ENCODE assay signal across 29 mouse cellular contexts in genomic region chr6:54957655-54958054, GRCm38 (mm10). TPM values are rescaled to one million over a fixed set of nuclear protein-coding genes. Genes with fewer than 3 reads are reported as not detected.
A peak's percentile ranks its signal among the peaks of the same experiment; 100 is the strongest.
DNase-seq lines count a peak whose midpoint lies in the region; TF ChIP-seq lines count a peak whose summit lies in the region.
"Had no signal": no experiment of that assay in that cellular context is flagged by ENCODE, and none has a peak within 500 bp of the region (broad histone marks: within the 10 kb centered on the region; RNA-seq: fewer than 3 reads in every experiment).

No protein-coding gene starts in this region.

- TF ChIP-seq EP300 in heart, adult 2 months (IDR thresholded peaks at IDR 0.05; ENCODE audit: insufficient read depth, low read depth, low read length) = no peak

- peaks cover 25% of the 10 kb centered on the region for H3K4me1 ChIP-seq in heart, adult 2 months (ENCODE audit: control insufficient read depth, insufficient read depth, low read length)
- H3K4me1 ChIP-seq in spleen, adult 2 months (ENCODE audit: control insufficient read depth, insufficient read depth, insufficient read length) = peaks cover 11% of the 10 kb centered on the region
- peaks cover 13% of the 10 kb centered on the region for H3K4me1 ChIP-seq in small intestine, adult 2 months (ENCODE audit: control insufficient read depth, insufficient read depth, insufficient read length, low read length)
- H3K4me1 ChIP-seq: forebrain, embryonic 12.5 days; hindbrain, embryonic 12.5 days; midbrain, embryonic 10.5 days; midbrain, embryonic 15.5 days; stomach, embryonic 15.5 days had no signal

- no peak for TF ChIP-seq CTCF in heart, adult 2 months (IDR thresholded peaks at IDR 0.05)
- no peak for TF ChIP-seq CTCF in spleen, adult 2 months (IDR thresholded peaks at IDR 0.05; ENCODE audit: extremely low read depth, insufficient read depth, insufficient read length, insufficient replicate concordance)
- TF ChIP-seq CTCF in small intestine, adult 2 months (IDR thresholded peaks at IDR 0.05; ENCODE audit: extremely low read depth, insufficient read length, insufficient replicate concordance, low read depth, low read length) = no peak

- intact Hi-C loops in heart, adult 2 months (cut with DNase I) = no loop called here
- intact Hi-C loops in heart, postnatal 14 days (cut with DNase I) = no loop called here

- peaks cover 27% of the 10 kb centered on the region for H3K36me3 ChIP-seq in heart, adult 2 months (ENCODE audit: control insufficient read depth, insufficient read depth, low read length)
- no peaks in the 10 kb centered on the region for H3K36me3 ChIP-seq in spleen, adult 2 months (ENCODE audit: control insufficient read depth, insufficient read depth, low read length)
- no peaks in the 10 kb centered on the region for H3K36me3 ChIP-seq in small intestine, adult 2 months (ENCODE audit: control insufficient read depth, insufficient read depth, low read length)
- H3K36me3 ChIP-seq: forebrain, embryonic 12.5 days; heart, embryonic 13.5 days; hindbrain, embryonic 12.5 days; liver, embryonic 12.5 days; midbrain, embryonic 10.5 days; midbrain, embryonic 15.5 days; neural tube, embryonic 15.5 days; stomach, embryonic 15.5 days had no signal

- no peaks in the 10 kb centered on the region for H3K27me3 ChIP-seq in heart, adult 2 months (ENCODE audit: control insufficient read depth, insufficient read depth, low read length)
- H3K27me3 ChIP-seq in spleen, adult 2 months (ENCODE audit: control insufficient read depth, insufficient read depth, low read length) = no peaks in the 10 kb centered on the region
- H3K27me3 ChIP-seq in small intestine, adult 2 months (ENCODE audit: control insufficient read depth, insufficient read depth, low read length) = no peaks in the 10 kb centered on the region
- H3K27me3 ChIP-seq: forebrain, embryonic 12.5 days; heart, embryonic 13.5 days; hindbrain, embryonic 12.5 days; liver, embryonic 12.5 days; midbrain, embryonic 15.5 days; neural tube, embryonic 15.5 days; stomach, embryonic 15.5 days had no signal

- H3K27ac ChIP-seq in heart, adult 2 months = peak overlapping the region; percentile 59
- peak overlapping the region; percentile 54 for H3K27ac ChIP-seq in spleen, adult 2 months (ENCODE audit: insufficient read depth, low read length)
- peak overlapping the region; percentile 18; the same call in 1 of the 2 replicates for H3K27ac ChIP-seq in small intestine, adult 2 months (ENCODE audit: insufficient read depth, low read depth, low read length)
- H3K27ac ChIP-seq: forebrain, embryonic 12.5 days; heart, embryonic 13.5 days; hindbrain, embryonic 12.5 days; liver, embryonic 12.5 days; midbrain, embryonic 10.5 days; midbrain, embryonic 15.5 days; neural tube, embryonic 15.5 days; stomach, embryonic 15.5 days had no signal

- 77% methylated on average over 8 of the region's 8 CpGs for WGBS in heart, adult 2 months
- 87% methylated on average over 8 of the region's 8 CpGs for WGBS in spleen, adult 2 months
- WGBS in small intestine, adult 2 months = 86% methylated on average over 8 of the region's 8 CpGs

- no peak for TF ChIP-seq POLR2A in heart, adult 2 months (IDR thresholded peaks at IDR 0.05; ENCODE audit: insufficient read depth, low read depth, low read length)
- TF ChIP-seq POLR2A in spleen, adult 2 months (IDR thresholded peaks at IDR 0.05; ENCODE audit: low read depth, low read length) = no peak
- no peak for TF ChIP-seq POLR2A in small intestine, adult 2 months (IDR thresholded peaks at IDR 0.05; ENCODE audit: low read depth, low read length)

- H3K4me3 ChIP-seq in heart, adult 2 months = no peak overlapping the region
- H3K4me3 ChIP-seq in spleen, adult 2 months (ENCODE audit: extremely low read depth, insufficient read depth, insufficient read length) = no peak overlapping the region
- H3K4me3 ChIP-seq in small intestine, adult 2 months (ENCODE audit: low read depth, low read length) = no peak overlapping the region
- H3K4me3 ChIP-seq: erythroblast, embryonic 14.5 days; forebrain, embryonic 12.5 days; heart, embryonic 13.5 days; hindbrain, embryonic 12.5 days; liver, embryonic 12.5 days; midbrain, embryonic 10.5 days; midbrain, embryonic 15.5 days; neural tube, embryonic 15.5 days; stomach, embryonic 15.5 days had no signal

- H3K79me2 ChIP-seq in heart, adult 2 months (replicated peaks; ENCODE audit: control insufficient read depth, insufficient read depth, low read length) = peaks cover 1% of the 10 kb centered on the region

- no peak overlapping the region for H3K9ac ChIP-seq in heart, adult 2 months (ENCODE audit: low read depth, low read length)
- H3K9ac ChIP-seq: forebrain, embryonic 12.5 days; forebrain, postnatal 0 days; heart, embryonic 13.5 days; hindbrain, embryonic 12.5 days; liver, embryonic 12.5 days; liver, postnatal 0 days; midbrain, embryonic 15.5 days; neural tube, embryonic 15.5 days; stomach, embryonic 15.5 days had no signal

- peak; percentile 44 for DNase-seq in adrenal gland, adult 2 months
- no peak for DNase-seq in adrenal gland, adult 18-20 months (ENCODE audit: low spot score in 2 of 2)
- DNase-seq in heart, adult 2 months = no peak
- no peak for DNase-seq in heart, postnatal 14 days
- no peak for DNase-seq in spleen, adult 2 months (ENCODE audit: low read depth in 1 of 2, low spot score in 2 of 2)
- no peak for DNase-seq in spleen, adult 18-20 months
- DNase-seq in ovary, postnatal 36 days (ENCODE audit: low spot score) = no peak
- DNase-seq: adrenal gland, adult 8-10 months; cerebellum, adult 18-20 months; cerebellum, postnatal 14 days; forebrain, postnatal 0 days; gastrocnemius, postnatal 14 days; kidney, adult 9 months; kidney, postnatal 10 days; layer of hippocampus, postnatal 36 days; left cerebral cortex, postnatal 4 days; liver, postnatal 0 days; right cerebral cortex, adult 18-20 months; thymus, postnatal 14 days had no signal

RNA-seq across cellular contexts. Expression of gene Nod1, which starts 14.8 kb away (rescaled TPM):
- 10 to 100 TPM in 1 of 2 experiments, 1 to 10 TPM in 1; 9.2 to 13.1 TPM for total RNA-seq in adrenal gland, adult 2 months (2021)
- polyA plus RNA-seq in adrenal gland, adult 2 months (2012; rRNA removed) = 24.8 and 28.8 TPM in 2 replicates
- 1 to 10 TPM; 9.0 to 9.4 TPM for total RNA-seq in adrenal gland, adult 18-20 months (2021)
- 10 to 100 TPM; 17.3 to 18.6 TPM for total RNA-seq in heart, adult 2 months (2021)
- polyA plus RNA-seq in heart, adult 2 months (2012; rRNA removed) = 23.6 and 25.7 TPM in 2 replicates
- 10 to 100 TPM; 17.5 to 20.6 TPM for total RNA-seq in heart, postnatal 14 days (2021)
- polyA plus RNA-seq in spleen, adult 2 months (2012; rRNA removed) = 41.7 and 63.0 TPM in 2 replicates
- 8.5 and 11.2 TPM in 2 replicates for polyA plus RNA-seq in small intestine, adult 2 months (2012; rRNA removed)

RNA-seq across cellular contexts. Expression of gene Ggct, which starts 35.1 kb away (rescaled TPM):
- total RNA-seq in adrenal gland, adult 2 months (2021) = 1 to 10 TPM; 6.2 to 6.4 TPM
- polyA plus RNA-seq in adrenal gland, adult 2 months (2012; rRNA removed) = 0.68 and 0.97 TPM in 2 replicates
- total RNA-seq in adrenal gland, adult 18-20 months (2021) = 1 to 10 TPM; 6.0 to 9.2 TPM
- total RNA-seq in heart, adult 2 months (2021) = 10 to 100 TPM; 26.5 to 29.1 TPM
- 6.8 and 7.8 TPM in 2 replicates for polyA plus RNA-seq in heart, adult 2 months (2012; rRNA removed)
- total RNA-seq in heart, postnatal 14 days (2021) = 10 to 100 TPM; 15.0 to 17.8 TPM
- 3.3 and 4.2 TPM in 2 replicates for polyA plus RNA-seq in spleen, adult 2 months (2012; rRNA removed)
- 0.17 and 1.5 TPM in 2 replicates for polyA plus RNA-seq in small intestine, adult 2 months (2012; rRNA removed)
